Mouse (Mus musculus): ENCODE results near the gene Trim37.

- no peak for TF ChIP-seq EP300 (IDR thresholded peaks at IDR 0.05; ENCODE audit: insufficient read depth, low read depth, low read length)
- no peak for TF ChIP-seq CTCF (IDR thresholded peaks at IDR 0.05)
- no peak for TF ChIP-seq POLR2A (IDR thresholded peaks at IDR 0.05; ENCODE audit: insufficient read depth, low read depth, low read length)
These were observed 46.7 kb downstream of the Trim37 start for GRCm38 (mm10) chr11:87173625-87174024.
